Mouse (Mus musculus): ENCODE data around the gene Nenf. TPM values are rescaled to one million over a fixed set of nuclear protein-coding genes. Genes with fewer than 3 reads are reported as not detected.
A peak's percentile ranks its signal among the peaks of the same experiment; 100 is the strongest.

The Nenf gene
- polyA plus RNA-seq, 1 experiment from 2014 or later, result 157 TPM

DNA sequence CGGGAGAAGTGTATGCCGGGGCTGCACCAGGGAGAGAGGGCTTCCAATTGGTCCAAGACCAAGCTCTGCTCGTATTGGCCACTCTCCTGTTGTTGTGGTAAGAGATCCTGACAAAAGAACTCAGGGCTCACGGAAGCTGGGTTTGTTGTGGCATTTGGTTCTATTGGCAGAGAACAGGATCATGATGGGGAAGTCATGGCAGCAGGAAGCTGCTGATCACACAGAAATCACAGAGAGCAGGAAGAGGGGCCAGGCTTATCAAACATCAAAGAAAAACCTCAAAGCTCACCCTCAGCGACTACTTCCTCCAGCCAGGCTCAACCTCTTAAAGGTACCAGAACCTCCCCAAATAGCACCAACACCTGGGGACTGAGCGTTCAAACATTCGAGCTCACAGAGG, 58.9 kb downstream of the Nenf start:
- WGBS, result 21% methylated on average over 7 of the region's 7 CpGs
- Histone ChIP-seq H3K27ac (replicated peaks in 1 of 2; ENCODE audit: control insufficient read depth in 1 of 2, insufficient read depth in 1 of 2, low read depth in 2 of 2, low read length in 2 of 2) (no peak overlapping the region), H3K9me3 (ENCODE audit: control insufficient read depth, low read length) (no peaks in the 10 kb centered on the region), H3K4me1 (ENCODE audit: control insufficient read depth in 2 of 2, insufficient read depth in 2 of 2, low read length in 2 of 2) (peaks cover 3 to 9% of the 10 kb centered on the region in 2 experiments), H3K4me3 (ENCODE audit: control insufficient read depth in 1 of 2, insufficient read depth in 1 of 2, low read depth in 1 of 2, low read length in 2 of 2) (no peak overlapping the region), H3K27me3 (ENCODE audit: control insufficient read depth, insufficient read depth, low read length) (no peaks in the 10 kb centered on the region), H3K36me3 (ENCODE audit: control insufficient read depth, insufficient read depth, low read length) (no peaks in the 10 kb centered on the region), H3K9ac (ENCODE audit: low read length) (no peak overlapping the region), H3K4me2 (ENCODE audit: low read length) (0 out of 2 replicates have a peak overlapping the region, but pooled peaks have one; percentile 12)
- ATAC-seq (ENCODE audit: insufficient number of reproducible peaks, insufficient read depth, low FRiP score, low read depth), result no peak

DNA sequence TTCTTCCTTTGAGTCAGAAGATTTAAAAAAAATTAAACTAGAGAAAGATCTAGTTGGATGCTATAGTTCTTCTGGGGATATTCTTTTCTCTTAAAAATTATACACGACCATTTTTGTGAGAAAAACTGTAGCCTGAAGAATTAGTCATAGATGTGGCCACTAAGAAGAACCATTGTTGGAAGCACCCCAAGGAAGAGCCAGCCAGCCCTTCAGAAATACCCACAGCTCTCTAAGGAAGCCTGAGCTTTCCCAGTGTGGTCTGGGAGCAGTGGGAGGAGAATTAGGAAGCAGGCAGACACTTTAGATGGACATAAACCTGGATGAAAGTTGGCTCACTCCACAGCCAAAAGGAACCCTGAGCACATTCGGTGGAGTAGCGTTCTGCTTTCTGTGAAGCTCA, 59.5 kb downstream of the Nenf start:
- Histone ChIP-seq H3K27ac (replicated peaks in 1 of 2; ENCODE audit: control insufficient read depth in 1 of 2, insufficient read depth in 1 of 2, low read depth in 2 of 2, low read length in 2 of 2) (no peak overlapping the region), H3K36me3 (ENCODE audit: control insufficient read depth, insufficient read depth, low read length) (no peaks in the 10 kb centered on the region), H3K9ac (ENCODE audit: low read length) (no peak overlapping the region), H3K4me3 (ENCODE audit: control insufficient read depth in 1 of 2, insufficient read depth in 1 of 2, low read depth in 1 of 2, low read length in 2 of 2) (no peak overlapping the region), H3K4me2 (ENCODE audit: low read length) (no peak overlapping the region), H3K4me1 (ENCODE audit: control insufficient read depth in 2 of 2, insufficient read depth in 2 of 2, low read length in 2 of 2) (peaks cover 3 to 9% of the 10 kb centered on the region in 2 experiments), H3K27me3 (ENCODE audit: control insufficient read depth, insufficient read depth, low read length) (no peaks in the 10 kb centered on the region), H3K9me3 (ENCODE audit: control insufficient read depth, low read length) (no peaks in the 10 kb centered on the region)
- no peak for ATAC-seq (ENCODE audit: insufficient number of reproducible peaks, insufficient read depth, low FRiP score, low read depth)
- WGBS, result 47% methylated on average over 3 of the region's 3 CpGs

DNA sequence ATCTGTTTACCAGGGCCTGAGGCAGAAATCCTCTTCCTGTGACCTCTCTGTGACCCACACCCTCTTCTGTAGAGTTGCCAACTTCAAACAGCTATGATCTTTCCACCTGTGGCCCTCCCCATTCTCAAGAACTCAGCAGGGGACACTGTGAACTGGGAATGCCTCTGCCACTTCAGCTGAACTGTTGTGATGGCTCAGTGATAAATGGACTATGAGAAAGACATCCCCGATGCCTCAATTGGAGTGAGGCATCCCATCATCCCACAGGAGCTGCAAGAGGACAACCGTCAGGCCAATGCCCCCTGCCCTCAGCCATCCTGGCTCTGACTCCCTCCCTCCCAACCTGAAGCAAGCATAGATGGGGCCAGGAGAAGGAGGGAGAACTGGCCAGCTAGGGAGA, 60.0 kb downstream of the Nenf start:
- WGBS, result 63% methylated on average over 2 of the region's 2 CpGs
- Histone ChIP-seq H3K36me3 (ENCODE audit: control insufficient read depth, insufficient read depth, low read length) (no peaks in the 10 kb centered on the region), H3K9ac (ENCODE audit: low read length) (no peak overlapping the region), H3K4me3 (ENCODE audit: control insufficient read depth in 1 of 2, insufficient read depth in 1 of 2, low read depth in 1 of 2, low read length in 2 of 2) (no peak overlapping the region), H3K4me2 (ENCODE audit: low read length) (no peak overlapping the region), H3K27me3 (ENCODE audit: control insufficient read depth, insufficient read depth, low read length) (no peaks in the 10 kb centered on the region), H3K27ac (replicated peaks in 1 of 2; ENCODE audit: control insufficient read depth in 1 of 2, insufficient read depth in 1 of 2, low read depth in 2 of 2, low read length in 2 of 2) (no peak overlapping the region), H3K9me3 (ENCODE audit: control insufficient read depth, low read length) (no peaks in the 10 kb centered on the region), H3K4me1 (ENCODE audit: control insufficient read depth in 2 of 2, insufficient read depth in 2 of 2, low read length in 2 of 2) (peaks cover 3 to 9% of the 10 kb centered on the region in 2 experiments)
- ATAC-seq (ENCODE audit: insufficient number of reproducible peaks, insufficient read depth, low FRiP score, low read depth), result no peak

DNA sequence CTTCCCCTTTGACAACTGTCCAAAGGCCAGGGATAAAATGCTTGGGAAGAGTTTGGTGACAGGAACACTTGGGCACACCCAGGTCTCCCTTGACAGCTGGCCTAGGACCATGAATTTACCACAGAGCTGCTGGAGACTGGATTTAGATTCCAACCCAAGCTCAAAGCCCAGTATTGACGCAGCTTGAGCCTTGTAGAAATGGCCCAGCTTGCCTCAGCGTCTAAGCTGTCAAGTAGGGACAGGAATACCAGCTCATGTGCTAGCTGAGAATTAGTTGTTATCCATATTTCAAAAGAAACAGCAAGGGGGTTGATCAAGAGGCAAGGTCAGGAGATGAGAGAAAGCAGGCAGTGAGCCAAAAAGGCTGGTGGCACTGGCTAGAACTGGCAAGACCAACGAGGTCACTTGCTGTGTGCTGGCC, 60.6 kb downstream of the Nenf start:
- Histone ChIP-seq H3K9me3 (ENCODE audit: control insufficient read depth, low read length) (no peaks in the 10 kb centered on the region), H3K27ac (replicated peaks in 1 of 2; ENCODE audit: control insufficient read depth in 1 of 2, insufficient read depth in 1 of 2, low read depth in 2 of 2, low read length in 2 of 2) (peak overlapping the region in 1 of 2 experiments; percentile 19; a peak in 1 of 4 replicates), H3K36me3 (ENCODE audit: control insufficient read depth, insufficient read depth, low read length) (no peaks in the 10 kb centered on the region), H3K4me3 (ENCODE audit: control insufficient read depth in 1 of 2, insufficient read depth in 1 of 2, low read depth in 1 of 2, low read length in 2 of 2) (no peak overlapping the region), H3K9ac (ENCODE audit: low read length) (no peak overlapping the region), H3K27me3 (ENCODE audit: control insufficient read depth, insufficient read depth, low read length) (no peaks in the 10 kb centered on the region), H3K4me2 (ENCODE audit: low read length) (no peak overlapping the region), H3K4me1 (ENCODE audit: control insufficient read depth in 2 of 2, insufficient read depth in 2 of 2, low read length in 2 of 2) (peaks cover 3 to 9% of the 10 kb centered on the region in 2 experiments)
- 36% methylated on average over 3 of the region's 3 CpGs for WGBS
- no peak for ATAC-seq (ENCODE audit: insufficient number of reproducible peaks, insufficient read depth, low FRiP score, low read depth)

Other genes starting within 250 kb of the Nenf start
- 2.5 and 3.0 TPM in 2 replicates for gene Batf3, start 220.3 kb downstream of the Nenf start, polyA plus RNA-seq (2014; fragmentation: Nextera tagmentation; extraction: Ambion mirVana)
- not detected in 2 replicates for gene Fam71a, start 153.4 kb downstream of the Nenf start, polyA plus RNA-seq (2014; fragmentation: Nextera tagmentation; extraction: Ambion mirVana)
- gene Atf3, start 100.2 kb downstream of the Nenf start, polyA plus RNA-seq (2014; fragmentation: Nextera tagmentation; extraction: Ambion mirVana), result 15.6 and 17.8 TPM in 2 replicates
- 18.5 and 20.9 TPM in 2 replicates for gene Tmem206, start 7.7 kb upstream of the Nenf start, polyA plus RNA-seq (2014; fragmentation: Nextera tagmentation; extraction: Ambion mirVana)
- 55.0 and 62.4 TPM in 2 replicates for gene Ppp2r5a, start 85.1 kb upstream of the Nenf start, polyA plus RNA-seq (2014; fragmentation: Nextera tagmentation; extraction: Ambion mirVana)

All from heart, embryonic 14.5 days (tissue).